Mouse (Mus musculus): ENCODE results near the gene Cldn4.
"Not testable (repeated sequence)": the region's sequence is repeated elsewhere in the genome, so short reads cannot be mapped to it uniquely, and the experiment has no call there.

Gene Cldn4

DNA sequence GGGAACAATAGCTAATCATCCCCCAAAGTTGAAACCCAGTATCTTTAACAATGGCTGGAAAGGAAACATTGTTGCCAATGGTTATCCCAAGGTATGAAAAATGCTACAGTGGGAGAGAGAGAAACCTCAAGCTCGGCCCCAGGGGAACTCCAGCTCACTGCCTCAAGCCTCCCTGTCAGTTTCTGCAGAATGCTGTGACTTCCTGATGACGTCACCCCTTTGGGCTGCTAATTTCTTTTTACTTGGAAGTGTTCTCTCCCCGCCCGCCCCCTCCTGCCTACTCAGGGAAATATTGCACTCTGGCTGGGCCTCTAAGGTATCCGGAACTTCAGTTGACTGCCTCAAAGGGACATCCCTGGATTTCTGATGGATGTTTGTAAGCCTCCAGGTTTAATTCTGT is 16.8 kb upstream of the Cldn4 start:
- peak; percentile 81 for DNase-seq (ENCODE audit: low spot score)

DNA sequence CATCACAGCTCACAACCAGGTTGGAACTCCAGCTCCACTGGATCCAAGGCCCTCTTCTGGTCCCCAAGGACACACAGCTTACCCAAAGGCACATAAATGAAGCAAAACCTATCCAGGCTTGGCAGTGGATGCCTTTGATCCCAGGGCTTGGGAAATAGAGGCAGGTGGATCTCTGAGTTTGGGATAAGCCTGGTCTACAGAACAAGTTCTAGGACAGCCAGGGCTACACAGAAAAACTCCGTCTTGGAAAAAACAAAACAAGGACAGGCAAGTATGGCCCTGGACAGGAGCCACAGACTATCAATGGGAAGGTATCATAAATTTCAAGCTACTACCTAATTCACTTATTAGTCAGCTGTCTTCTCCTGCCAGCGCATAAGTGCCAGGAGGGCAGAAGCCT is 14.8 kb upstream of the Cldn4 start:
- no peak for DNase-seq (ENCODE audit: low spot score)

DNA sequence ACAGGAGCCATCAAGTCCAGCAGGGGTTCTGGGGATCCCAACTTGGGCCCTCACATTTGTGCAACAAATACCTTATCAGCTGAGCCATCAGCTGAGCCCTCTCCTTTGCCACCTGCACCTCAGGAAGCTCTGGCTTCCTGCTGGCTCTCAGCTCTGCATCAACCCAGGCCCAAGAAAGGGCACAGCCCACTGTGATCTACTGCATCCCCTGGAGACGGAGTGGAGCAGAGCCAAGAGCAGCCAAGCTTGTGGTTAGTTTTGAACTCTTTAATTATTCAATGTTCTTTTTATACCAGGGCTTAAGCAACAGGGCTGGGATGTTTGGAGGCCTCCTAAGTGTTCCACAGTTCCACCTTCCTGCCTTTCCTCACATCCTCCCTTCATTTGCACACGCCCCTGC is 13.7 kb upstream of the Cldn4 start:
- DNase-seq (ENCODE audit: low spot score), result no peak

DNA sequence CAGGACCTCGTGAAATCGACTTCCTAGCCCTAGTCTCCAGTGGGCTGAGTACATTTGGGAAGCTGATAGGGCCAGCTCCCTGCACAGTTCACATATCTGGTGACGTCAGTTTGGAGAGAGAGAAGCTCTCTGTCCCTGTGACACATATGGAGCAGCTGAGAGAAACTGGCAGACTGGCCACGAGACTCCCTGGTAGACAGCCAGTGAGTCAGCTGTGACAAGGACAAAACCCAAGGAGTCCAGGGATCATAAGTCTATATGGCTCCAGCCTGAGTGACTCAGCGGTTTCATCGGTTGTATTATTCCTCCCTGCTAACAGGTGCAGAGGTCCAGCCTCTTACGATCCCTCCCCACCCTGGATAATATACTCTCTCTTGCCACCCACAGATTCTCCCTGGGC is 12.4 kb upstream of the Cldn4 start:
- peak; percentile 88 for DNase-seq (ENCODE audit: low spot score)

DNA sequence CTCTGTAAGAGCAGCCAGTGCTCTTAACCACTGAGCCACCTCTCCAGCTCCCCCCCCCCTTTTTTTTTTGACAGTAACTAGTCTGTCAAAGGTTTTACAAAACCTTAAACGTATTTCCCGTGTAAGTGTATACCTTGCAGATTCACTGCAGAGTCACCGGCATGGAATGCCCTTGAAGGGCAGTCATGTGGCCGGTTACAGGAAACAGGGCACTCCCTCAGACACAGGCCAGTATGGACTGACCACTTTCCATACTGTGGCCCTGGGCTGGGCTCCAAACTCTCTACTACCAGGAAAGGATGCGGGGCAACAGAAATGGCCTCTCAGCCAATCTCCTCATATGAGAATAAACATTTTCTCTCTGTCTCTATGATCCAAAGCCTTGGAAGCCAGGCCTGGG is 8.8 kb upstream of the Cldn4 start:
- no peak for DNase-seq (ENCODE audit: low spot score)

DNA sequence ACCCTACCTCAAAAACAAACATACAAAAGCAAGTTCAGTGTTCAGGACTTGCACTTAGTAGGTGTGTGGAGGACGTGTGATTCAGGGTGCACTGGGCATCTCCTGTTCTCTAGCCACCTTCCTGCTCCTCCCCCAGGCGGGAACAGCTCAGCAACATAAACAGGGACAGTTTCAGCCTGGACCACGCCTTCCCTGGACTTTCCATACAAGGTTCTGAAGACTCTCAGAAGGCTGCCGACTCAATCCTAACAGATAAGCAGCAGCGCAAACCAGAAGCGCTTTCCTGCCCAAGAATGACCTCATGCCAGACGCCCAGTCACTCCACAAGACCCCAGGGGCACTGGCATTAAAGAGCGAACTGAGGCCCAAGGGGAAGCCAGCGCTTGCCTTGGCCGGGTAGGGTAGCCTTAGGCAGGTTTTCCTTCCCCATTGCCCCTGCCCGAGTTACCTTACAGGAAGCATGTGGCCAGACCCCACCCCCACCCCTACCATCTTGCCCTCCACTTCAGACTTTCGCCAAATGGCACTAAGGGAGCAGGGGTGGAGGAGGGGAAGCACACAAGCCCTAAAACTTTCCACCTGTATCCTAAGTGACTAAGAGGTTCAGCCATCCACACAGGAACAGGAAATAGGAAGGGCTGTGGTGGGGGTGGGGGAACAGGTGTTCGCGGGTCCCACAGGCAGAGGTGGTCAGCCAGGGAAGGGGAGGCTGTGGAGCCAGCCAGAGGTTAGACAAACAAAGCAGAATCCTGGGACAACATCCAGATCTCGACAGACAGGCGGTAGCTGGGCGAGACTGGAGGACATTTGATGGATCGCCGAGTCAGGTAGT is 4.5 kb upstream of the Cldn4 start:
- DNase-seq (ENCODE audit: low spot score), result peak; percentile 94

DNA sequence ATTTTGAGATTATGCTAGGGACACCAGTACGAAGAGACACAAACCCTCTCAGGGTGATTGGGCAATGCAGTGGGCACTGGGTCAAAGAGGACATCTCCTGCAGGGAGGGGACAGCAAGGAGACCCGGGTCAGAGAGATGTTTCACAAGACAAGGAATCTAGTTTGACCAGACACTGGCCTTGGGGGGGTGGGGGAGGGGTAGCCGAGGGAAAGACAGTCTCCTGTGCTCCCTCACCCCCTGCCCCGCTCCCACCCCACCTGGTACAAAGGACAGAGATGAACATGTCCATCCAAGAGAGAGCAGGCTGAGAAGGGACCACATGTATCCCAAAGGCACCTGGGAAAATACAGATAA is 1.3 kb upstream of the Cldn4 start:
- no peak for DNase-seq (ENCODE audit: low spot score)

DNA sequence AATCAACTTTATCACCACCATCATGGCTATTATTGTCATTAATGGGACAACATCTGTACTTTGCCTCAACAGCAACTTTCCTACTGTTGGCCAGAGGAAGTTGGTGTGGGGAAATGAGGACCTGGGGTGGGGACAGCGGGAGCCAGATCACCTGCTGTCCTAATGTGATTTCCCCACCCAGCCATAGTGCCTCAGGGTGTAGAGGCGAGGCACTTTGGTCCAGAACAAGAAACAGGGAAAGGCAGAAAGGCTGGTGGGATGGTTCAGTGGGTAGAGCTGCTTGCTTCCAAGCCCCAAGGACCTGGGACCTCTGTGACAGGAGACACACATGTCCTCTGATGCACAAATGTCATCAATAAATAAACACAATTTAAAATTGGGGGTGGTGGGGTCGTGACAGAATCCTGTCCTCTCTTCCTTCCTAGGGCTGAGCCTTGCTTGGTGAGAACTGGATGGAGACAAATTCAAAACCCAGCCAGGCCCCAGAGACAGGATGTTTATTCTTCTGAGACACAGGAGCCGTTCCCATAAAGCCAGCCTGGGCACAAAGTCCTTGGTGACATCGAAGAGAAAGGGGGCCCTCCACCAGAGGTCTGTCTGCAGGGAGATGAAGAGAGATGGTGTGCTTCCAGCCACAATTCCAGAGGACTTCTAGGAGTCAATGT is 818 bp upstream of the Cldn4 start:
- no peak for DNase-seq (ENCODE audit: low spot score)

DNA sequence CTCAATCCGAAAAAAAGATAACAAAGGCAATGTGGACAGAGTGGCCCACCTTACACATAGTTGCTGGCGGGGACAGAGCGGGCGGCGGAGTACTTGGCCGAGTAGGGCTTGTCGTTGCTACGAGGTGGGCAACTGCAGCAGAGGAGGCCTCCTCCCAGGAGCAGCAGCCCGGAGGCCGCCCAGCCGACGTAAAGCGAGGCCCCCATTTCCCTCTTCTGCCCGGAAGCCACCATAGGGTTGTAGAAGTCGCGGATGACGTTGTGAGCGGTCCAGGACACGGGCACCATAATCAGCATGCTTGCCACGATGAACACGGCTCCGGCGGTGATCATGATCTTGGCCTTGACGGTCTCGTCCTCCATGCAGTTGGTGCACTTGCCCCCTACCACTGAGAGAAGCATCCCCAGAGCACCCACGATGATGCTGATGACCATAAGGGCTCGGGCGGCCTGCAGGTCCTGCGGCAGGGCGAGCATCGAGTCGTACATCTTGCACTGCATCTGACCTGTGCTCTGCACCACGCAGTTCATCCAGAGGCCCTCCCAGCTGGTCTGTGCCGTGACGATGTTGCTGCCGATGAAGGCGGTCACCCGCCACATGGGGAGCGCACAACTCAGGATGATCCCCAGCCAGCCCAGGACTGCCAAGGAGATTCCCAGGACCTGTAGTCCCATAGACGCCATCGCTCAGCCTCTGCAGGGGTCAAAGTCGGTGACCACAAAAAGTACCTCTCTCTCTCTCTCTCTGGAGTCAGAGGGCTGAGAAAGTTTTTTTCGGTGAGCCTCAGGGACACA is 474 bp downstream of the Cldn4 start:
- DNase-seq (ENCODE audit: low spot score), result no peak

DNA sequence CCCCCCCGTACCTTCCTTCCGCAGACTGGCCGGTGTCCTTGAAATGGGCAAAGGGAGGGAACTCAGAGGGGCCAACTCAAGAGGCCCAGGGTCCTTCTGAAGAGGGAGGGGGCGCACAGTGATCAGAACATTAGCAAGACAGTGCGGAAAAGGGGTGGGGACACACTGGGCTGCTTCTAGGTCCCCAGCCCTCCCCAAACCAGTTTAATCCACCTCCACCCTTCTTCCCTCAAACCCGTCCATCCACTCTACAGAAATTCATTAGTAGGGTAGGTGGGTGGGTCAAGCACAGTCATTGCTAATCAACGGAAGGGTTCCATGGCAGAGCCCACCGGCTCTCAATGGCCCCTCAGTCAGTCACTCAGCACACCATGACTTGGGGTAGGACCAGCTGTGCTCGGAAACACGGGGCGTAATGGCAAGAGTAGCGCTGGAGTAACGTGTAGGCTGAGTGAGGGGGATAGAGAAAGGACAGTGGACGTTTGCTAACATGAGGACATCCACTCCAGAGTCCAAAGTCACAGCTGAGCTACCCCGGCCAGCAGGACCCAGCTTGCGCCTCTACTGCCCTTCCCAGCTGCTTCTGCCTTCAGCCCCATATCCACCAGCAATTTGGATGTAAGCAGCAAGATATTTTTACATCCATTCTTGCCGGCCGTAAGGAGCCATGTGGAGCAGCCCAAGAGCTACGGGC is 1.3 kb downstream of the Cldn4 start:
- DNase-seq (ENCODE audit: low spot score), result no peak

DNA sequence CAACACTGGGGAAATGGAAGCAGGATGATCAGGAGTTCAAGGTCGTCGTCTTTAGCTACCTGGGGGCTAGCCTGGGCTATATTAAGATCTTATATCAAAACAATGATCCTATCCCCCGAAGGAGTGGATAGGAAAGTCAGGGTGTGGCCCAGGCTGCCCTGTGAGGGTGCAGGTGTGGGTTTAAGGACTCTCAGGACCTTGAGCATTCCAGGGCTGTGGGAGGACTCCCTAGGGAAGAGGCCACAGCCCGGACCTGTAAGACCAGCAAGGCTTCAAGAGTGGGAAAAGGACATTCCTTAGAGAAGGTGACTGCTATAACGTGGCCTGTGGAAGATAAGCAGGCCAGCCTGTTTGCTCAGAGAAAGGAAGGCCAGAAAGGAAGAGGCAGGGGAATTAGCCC is 2.6 kb downstream of the Cldn4 start:
- no peak for DNase-seq (ENCODE audit: low spot score)

DNA sequence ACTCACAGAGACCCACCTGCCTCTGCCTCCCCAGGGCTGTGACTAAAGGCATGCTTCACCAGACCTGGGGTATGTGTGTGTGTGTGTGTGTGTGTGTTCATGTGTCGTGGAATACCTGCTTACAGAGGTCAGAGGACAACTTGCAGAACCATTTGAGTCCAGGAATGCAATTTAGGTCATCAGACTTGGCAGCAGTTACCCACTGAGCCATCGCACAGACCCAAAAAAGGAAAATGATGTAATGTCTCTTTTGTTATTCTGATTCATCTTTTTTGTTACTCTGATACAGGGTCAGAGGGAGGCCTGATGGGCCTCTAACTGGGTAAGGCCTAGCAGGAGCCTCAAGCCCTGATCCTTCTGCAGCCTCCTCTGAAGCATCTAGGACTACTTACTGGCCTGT is 4.0 kb downstream of the Cldn4 start:
- peak; percentile 45 for DNase-seq (ENCODE audit: low spot score)

DNA sequence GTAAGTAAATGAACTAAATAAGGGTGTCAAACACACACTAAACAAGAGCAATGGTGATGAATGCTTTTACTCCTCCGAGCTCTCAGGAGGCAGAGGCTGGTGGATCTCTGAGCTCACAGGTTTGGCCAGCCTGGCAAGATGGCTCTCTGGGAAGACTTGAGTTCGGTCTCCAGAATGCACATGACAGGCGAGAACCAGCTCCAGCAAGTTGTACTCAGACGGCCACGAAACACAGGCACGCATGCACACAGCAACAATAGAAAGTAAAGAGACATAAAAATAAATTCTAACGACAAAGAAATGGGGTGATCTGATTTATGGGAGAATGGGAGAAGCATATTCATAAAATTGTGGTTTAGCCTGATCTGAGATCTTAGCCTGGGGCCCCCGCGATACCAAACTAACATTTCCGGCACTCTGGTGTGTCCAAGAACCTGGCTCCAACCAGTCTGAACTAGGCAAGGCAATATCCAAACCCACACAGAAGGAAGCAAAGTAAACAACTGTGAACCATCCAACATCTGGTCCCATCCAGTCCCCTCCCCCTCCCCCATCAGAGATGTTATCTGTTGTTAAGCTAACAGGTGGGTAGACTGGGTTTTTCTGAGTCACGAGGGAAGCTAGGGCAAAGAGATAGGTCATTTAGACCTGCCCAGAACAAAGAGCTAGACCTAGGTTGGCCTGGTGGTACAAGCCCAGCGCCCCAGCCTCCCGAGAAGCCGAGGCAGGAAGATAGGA is 5.1 kb downstream of the Cldn4 start:
- DNase-seq (ENCODE audit: low spot score), result peak; percentile 63

DNA sequence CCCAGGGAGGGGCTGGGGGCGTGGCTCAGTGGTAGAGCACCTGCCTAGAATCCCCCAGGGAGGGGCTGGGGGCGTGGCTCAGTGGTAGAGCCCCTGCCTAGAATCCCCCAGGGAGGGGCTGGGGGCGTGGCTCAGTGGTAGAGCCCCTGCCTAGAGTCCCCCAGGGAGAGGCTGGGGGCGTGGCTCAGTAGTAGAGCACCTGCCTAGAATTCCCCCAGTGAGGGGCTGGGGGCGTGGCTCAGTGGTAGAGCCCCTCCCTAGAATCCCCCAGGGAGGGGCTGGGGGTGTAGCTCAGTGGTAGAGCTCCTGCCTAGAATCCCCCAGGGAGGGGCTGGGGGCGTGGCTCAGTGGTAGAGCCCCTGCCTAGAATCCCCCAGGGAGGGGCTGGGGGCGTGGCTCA is 7.2 kb downstream of the Cldn4 start:
- DNase-seq (ENCODE audit: low spot score), result not testable (repeated sequence)

DNA sequence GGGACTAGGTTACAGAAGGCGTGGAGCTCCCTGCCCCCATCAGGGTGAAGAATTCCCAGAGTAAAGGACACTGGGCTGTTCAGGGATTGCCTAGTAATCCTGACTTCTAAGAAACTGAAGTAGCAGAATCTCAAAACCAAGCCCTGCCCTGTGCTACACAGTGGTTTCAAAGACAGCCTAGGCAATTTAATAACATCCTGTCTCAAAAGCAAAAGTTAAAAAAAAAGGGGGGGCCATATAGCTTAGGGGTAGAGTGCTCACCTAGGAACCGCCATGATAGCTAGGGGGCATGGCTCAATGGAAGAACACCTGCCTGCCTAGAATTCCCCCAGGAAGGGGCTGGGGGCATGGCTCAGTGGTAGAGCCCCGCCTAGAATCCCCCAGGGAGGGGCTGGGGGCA is 7.7 kb downstream of the Cldn4 start:
- no peak for DNase-seq (ENCODE audit: low spot score)

DNA sequence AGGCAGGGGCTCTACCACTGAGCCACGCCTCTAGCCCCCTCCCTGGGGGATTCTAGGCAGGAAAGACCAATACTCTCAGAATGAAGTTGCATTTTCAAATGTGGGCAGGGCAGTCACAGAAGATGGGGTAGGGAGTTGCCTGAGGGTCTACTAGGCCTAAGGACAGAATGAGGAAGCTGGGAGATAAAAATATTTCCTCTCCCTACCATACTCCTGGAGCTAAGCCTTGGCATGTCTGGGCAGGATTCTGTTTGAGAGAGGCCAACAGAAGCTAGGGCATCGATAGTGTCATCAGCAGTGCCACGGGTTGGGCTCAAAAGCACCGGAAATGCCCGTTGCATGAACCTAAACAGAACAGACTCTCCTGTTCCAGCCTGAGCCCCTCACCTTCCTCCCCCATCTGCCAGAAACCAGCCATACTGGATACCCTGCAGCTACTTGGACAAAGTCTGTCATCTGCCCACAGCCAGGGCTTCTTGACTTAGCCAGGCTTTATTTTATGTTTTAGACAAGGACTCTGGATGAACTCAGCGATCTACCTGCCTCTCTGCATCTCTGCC is 10.0 kb downstream of the Cldn4 start:
- no peak for DNase-seq (ENCODE audit: low spot score)

DNA sequence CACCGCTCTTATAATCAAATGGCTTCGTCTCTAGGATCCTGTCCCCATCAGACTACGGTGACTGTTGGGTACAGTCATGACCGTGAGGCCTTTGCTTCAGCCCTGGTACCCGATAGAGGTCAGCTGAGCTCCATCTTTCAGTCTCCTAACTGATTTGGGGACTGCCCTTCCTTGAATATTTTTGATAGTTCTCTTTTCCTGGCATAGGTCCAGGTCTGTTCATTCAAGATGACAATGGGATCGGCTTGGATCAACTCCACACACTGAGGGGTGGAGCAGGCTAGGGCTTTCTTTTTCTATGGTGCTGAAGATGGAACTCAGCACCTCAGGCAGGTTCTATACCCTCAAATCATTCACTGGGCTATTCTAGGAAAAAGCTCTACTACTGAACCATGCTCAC is 10.7 kb downstream of the Cldn4 start:
- no peak for DNase-seq (ENCODE audit: low spot score)

DNA sequence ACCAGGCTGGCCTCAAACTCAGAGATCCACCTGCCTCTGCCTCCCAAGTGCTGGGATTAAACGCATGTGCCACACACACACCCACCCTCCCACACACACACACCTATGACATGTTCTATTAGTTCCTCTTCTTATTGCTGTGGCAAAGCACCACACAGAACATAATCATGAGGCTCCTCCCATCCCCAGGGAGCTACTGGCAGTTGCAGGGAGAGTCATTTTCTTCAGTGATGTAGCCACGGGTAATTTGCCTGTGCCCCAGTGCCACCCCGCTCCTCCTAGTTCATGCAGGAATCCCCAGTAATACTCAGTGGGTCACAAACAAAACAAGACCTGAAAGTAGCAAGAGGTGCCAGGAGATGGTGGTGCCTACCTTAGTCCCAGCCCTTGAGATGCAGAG is 12.1 kb downstream of the Cldn4 start:
- DNase-seq (ENCODE audit: low spot score), result no peak

DNA sequence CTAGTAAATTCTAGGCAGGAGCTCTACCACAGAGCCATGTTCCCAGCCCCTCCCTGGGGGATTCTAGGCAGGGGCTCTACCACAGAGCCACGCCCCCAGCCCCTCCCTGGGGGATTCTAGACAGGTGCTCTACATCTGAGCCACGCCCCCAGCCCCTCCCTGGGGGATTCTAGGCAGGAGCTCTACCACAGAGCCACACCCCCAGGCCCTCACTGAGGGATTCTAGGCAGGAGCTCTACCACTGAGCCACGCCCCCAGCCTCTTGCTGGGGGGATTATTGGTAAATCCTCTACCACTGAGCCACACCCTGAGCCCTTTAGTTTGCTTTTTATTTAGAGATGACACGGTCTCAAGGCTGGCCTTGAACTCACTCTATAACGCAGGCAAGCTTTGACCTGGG is 13.0 kb downstream of the Cldn4 start:
- not testable (repeated sequence) for DNase-seq (ENCODE audit: low spot score)

DNA sequence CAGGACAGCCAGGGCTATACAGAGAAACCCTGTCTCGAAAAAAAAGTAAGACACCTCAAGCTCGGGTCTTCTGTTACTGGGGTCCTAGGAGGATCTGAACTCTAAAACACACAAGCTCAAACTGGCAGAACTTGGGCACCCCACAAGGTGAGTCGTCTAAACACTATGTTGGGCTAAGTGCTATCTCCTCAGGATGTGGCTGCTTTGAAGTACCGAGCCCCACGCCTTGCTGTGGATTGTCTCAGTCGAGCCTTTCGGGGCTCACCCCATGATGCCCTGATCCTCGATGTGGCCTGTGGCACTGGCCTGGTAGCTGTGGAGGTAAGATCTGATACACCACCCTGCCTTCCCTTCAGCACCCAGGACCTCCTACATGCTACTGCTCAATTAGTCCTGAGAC is 13.5 kb downstream of the Cldn4 start:
- no peak for DNase-seq (ENCODE audit: low spot score)

DNA sequence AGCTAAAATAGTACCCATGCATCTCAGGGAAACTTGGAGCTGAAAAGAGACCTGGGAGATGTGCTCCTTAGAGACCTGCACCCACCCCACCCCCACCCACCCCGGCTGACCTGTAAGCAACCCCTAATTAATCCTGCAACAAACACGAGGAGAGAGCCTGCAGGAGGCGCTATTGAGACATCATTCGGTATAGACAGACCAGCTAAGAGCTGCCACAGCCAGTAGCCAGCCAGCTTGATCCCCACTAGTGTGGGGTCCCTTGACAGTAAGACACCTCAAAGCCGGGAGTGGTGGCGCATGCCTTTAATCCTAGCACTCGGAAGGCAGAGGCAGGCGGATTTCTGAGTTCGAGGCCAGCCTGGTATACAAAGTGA is 13.8 kb downstream of the Cldn4 start:
- peak; percentile 92 for DNase-seq (ENCODE audit: low spot score)

All from MN1 (cell line).